In genomic region chr19:59405616-59406015, GRCm38 (mm10) we compare ENCODE assay signal across 33 mouse cellular contexts. TPM values are rescaled to one million over a fixed set of nuclear protein-coding genes. Genes with fewer than 3 reads are reported as not detected.
A peak's percentile ranks its signal among the peaks of the same experiment; 100 is the strongest.
DNase-seq lines count a peak whose midpoint lies in the region; ATAC-seq and TF ChIP-seq lines count a peak whose summit lies in the region.
"Had no signal": no experiment of that assay in that cellular context is flagged by ENCODE, and none has a peak within 500 bp of the region (broad histone marks: within the 10 kb centered on the region; RNA-seq: fewer than 3 reads in every experiment).

No protein-coding gene starts in this region.

- 93% methylated on average over 5 of the region's 5 CpGs for WGBS in midbrain, embryonic 10.5 days
- WGBS in cerebellum, adult 2 months, result 84% methylated on average over 5 of the region's 5 CpGs

- peak overlapping the region; percentile 67 for H3K4me3 ChIP-seq in G1E (ENCODE audit: low read depth, low read length)
- H3K4me3 ChIP-seq in megakaryocyte, embryonic 14.5 days (replicated peaks), result peak overlapping the region; percentile 17
- no peak overlapping the region for H3K4me3 ChIP-seq in midbrain, embryonic 10.5 days
- H3K4me3 ChIP-seq in cerebellum, adult 2 months (replicated peaks; ENCODE audit: insufficient read depth, low read depth, low read length), result no peak overlapping the region
- H3K4me3 ChIP-seq: embryonic facial prominence, embryonic 10.5 days; embryonic facial prominence, embryonic 13.5 days; erythroblast, embryonic 14.5 days; forebrain, embryonic 12.5 days; forebrain, embryonic 15.5 days; heart, adult 2 months; heart, embryonic 10.5 days; heart, embryonic 13.5 days; hindbrain, embryonic 12.5 days; hindbrain, embryonic 15.5 days; intestine, embryonic 15.5 days had no signal

- peaks cover 3% of the 10 kb centered on the region; the same call in 1 of the 2 replicates for H3K27me3 ChIP-seq in G1E (ENCODE audit: insufficient read depth, low read length)
- peaks cover 37% of the 10 kb centered on the region for H3K27me3 ChIP-seq in megakaryocyte, embryonic 14.5 days (replicated peaks)
- peaks cover 14% of the 10 kb centered on the region for H3K27me3 ChIP-seq in midbrain, embryonic 10.5 days (ENCODE audit: low read depth, poor library complexity, severe bottlenecking)
- H3K27me3 ChIP-seq in cerebellum, adult 2 months (ENCODE audit: control insufficient read depth, insufficient read depth, low read length), result no peaks in the 10 kb centered on the region; the same call in 1 of the 2 replicates
- H3K27me3 ChIP-seq: intestine, embryonic 15.5 days; Patski had no signal

- no peak for TF ChIP-seq CTCF in G1E (IDR thresholded peaks at IDR 0.05; ENCODE audit: low read depth, low read length)
- TF ChIP-seq CTCF in cerebellum, adult 2 months (IDR thresholded peaks at IDR 0.05; ENCODE audit: borderline replicate concordance, insufficient read depth, low read depth, low read length), result no peak

- TF ChIP-seq POLR2A in cerebellum, adult 2 months (IDR thresholded peaks at IDR 0.05; ENCODE audit: borderline replicate concordance, insufficient read depth, low read length), result no peak

- no peaks in the 10 kb centered on the region for H3K9me3 ChIP-seq in G1E (replicated peaks)
- no peaks in the 10 kb centered on the region for H3K9me3 ChIP-seq in megakaryocyte, embryonic 14.5 days
- no peaks in the 10 kb centered on the region for H3K9me3 ChIP-seq in midbrain, embryonic 10.5 days (replicated peaks)
- H3K9me3 ChIP-seq: embryonic facial prominence, embryonic 10.5 days; embryonic facial prominence, embryonic 13.5 days; forebrain, embryonic 12.5 days; forebrain, embryonic 15.5 days; heart, embryonic 10.5 days; heart, embryonic 13.5 days; hindbrain, embryonic 12.5 days; hindbrain, embryonic 15.5 days; intestine, embryonic 15.5 days had no signal

- no peak overlapping the region for H3K27ac ChIP-seq in midbrain, embryonic 10.5 days (replicated peaks)
- H3K27ac ChIP-seq in cerebellum, adult 2 months (ENCODE audit: insufficient read depth, low read length), result no peak overlapping the region
- H3K27ac ChIP-seq: embryonic facial prominence, embryonic 10.5 days; embryonic facial prominence, embryonic 13.5 days; forebrain, embryonic 12.5 days; forebrain, embryonic 15.5 days; heart, adult 2 months; heart, embryonic 10.5 days; heart, embryonic 13.5 days; hindbrain, embryonic 12.5 days; hindbrain, embryonic 15.5 days; intestine, embryonic 15.5 days had no signal

- peaks cover 25% of the 10 kb centered on the region for H3K36me3 ChIP-seq in G1E (replicated peaks)
- no peaks in the 10 kb centered on the region for H3K36me3 ChIP-seq in megakaryocyte, embryonic 14.5 days (replicated peaks; ENCODE audit: low read length)
- no peaks in the 10 kb centered on the region for H3K36me3 ChIP-seq in midbrain, embryonic 10.5 days
- H3K36me3 ChIP-seq: embryonic facial prominence, embryonic 10.5 days; embryonic facial prominence, embryonic 13.5 days; forebrain, embryonic 12.5 days; forebrain, embryonic 15.5 days; heart, embryonic 10.5 days; heart, embryonic 13.5 days; hindbrain, embryonic 12.5 days; hindbrain, embryonic 15.5 days; intestine, embryonic 15.5 days had no signal

- no peak for ATAC-seq in G1E (ENCODE audit: extremely low read depth, insufficient number of reproducible peaks, low FRiP score, poor library complexity, severe bottlenecking)
- peak; percentile 22 to 42; a peak in 1 of 4 replicates for ATAC-seq in hematopoietic stem cell, adult 5-6 weeks (replicated peaks in 1 of 2; ENCODE audit: insufficient read depth in 1 of 2, low FRiP score in 2 of 2, low TSS enrichment in 1 of 2, low read depth in 1 of 2, poor library complexity in 2 of 2, severe bottlenecking in 2 of 2)
- ATAC-seq in activated CD4-positive, CD25-positive, alpha-beta regulatory T cell, adult 4 months, result no peak
- ATAC-seq: CD4-positive, CD25-positive, alpha-beta regulatory T cell, adult 4 months; forebrain, embryonic 15.5 days; intestine, embryonic 15.5 days; Patski had no signal

- no peak for DNase-seq in G1E (ENCODE audit: low spot score)
- no peak for DNase-seq in midbrain, embryonic 10.5 days (ENCODE audit: low spot score)
- DNase-seq in cerebellum, adult 2 months, result no peak
- DNase-seq: adrenal gland, adult 2 months; adrenal gland, postnatal 14 days; cerebellum, adult 11 months; cerebellum, adult 9-10 months; cerebellum, postnatal 14 days; embryo, embryonic 11 days; gastrocnemius, postnatal 10 days; gastrocnemius, postnatal 36 days; heart, adult 2 months; heart, postnatal 14 days; heart, postnatal 4 days; kidney, adult 11 months had no signal

- H3K4me1 ChIP-seq in G1E (ENCODE audit: insufficient read depth, low read depth, low read length), result peaks cover 98% of the 10 kb centered on the region
- no peaks in the 10 kb centered on the region for H3K4me1 ChIP-seq in megakaryocyte, embryonic 14.5 days
- peaks cover 11% of the 10 kb centered on the region; the same call in 1 of the 2 replicates for H3K4me1 ChIP-seq in midbrain, embryonic 10.5 days
- H3K4me1 ChIP-seq in cerebellum, adult 2 months (ENCODE audit: control insufficient read depth, insufficient read depth, low read length), result peaks cover 3% of the 10 kb centered on the region; the same call in 1 of the 2 replicates
- H3K4me1 ChIP-seq: embryonic facial prominence, embryonic 10.5 days; embryonic facial prominence, embryonic 13.5 days; heart, embryonic 10.5 days; hindbrain, embryonic 12.5 days; hindbrain, embryonic 15.5 days; intestine, embryonic 15.5 days had no signal

RNA-seq across cellular contexts. Expression of gene Emx2, which starts 52.6 kb away (rescaled TPM):
- total RNA-seq in G1E (2014; fragmentation: Nextera tagmentation) (4.7 TPM in 1 of 2 replicates, not detected in the other), G1E (2017) (0.23 TPM in 1 of 2 replicates, not detected in the other)
- polyA plus RNA-seq in G1E (2012), result not detected in 2 replicates
- not detected in 2 replicates for total RNA-seq in hematopoietic stem cell, adult 5-6 weeks (2017)
- not detected in 2 replicates for polyA plus RNA-seq in megakaryocyte, embryonic 14.5 days (2012; ENCODE audit: insufficient read depth, low replicate concordance)
- polyA plus RNA-seq in midbrain, embryonic 10.5 days (2016; fragmentation: Nextera tagmentation; extraction: Ambion mirVana), result 8.7 and 9.2 TPM in 2 replicates
- polyA plus RNA-seq in cerebellum, adult 2 months (2012; rRNA removed), result 0.07 and 0.13 TPM in 2 replicates
- polyA plus RNA-seq in activated CD4-positive, CD25-positive, alpha-beta regulatory T cell, adult 4 months (2017; shearing (Covaris generic)), result not detected
- total RNA-seq: adrenal gland, postnatal 14 days; granulocyte monocyte progenitor cell, adult 5-6 weeks; heart, adult 2 months; heart, postnatal 14 days; heart, postnatal 4 days had no signal
- polyA plus RNA-seq: C2C12; CD4-positive, CD25-positive, alpha-beta regulatory T cell, adult 4 months; erythroblast, embryonic 14.5 days; heart, adult 2 months; heart, embryonic 13.5 days; heart, embryonic 16.5 days had no signal

Comparison
In these comparisons a context has a peak if more than half of its experiments do, and no peak if none do; other contexts are left out.
1. ATAC-seq: peak in hematopoietic stem cell, adult 5-6 weeks (2 of 2); none in G1E (single experiment) and activated CD4-positive, CD25-positive, alpha-beta regulatory T cell, adult 4 months (single experiment).
2. H3K4me3 ChIP-seq: peak in G1E (single experiment) and megakaryocyte, embryonic 14.5 days (single experiment); none in midbrain, embryonic 10.5 days (single experiment) and cerebellum, adult 2 months (single experiment).